Mouse (Mus musculus): ENCODE results near the gene Krtap10-4.

Krtap10-4 gene

GRCm38 (mm10) chr10:77826951-77827350, at the start of gene Krtap10-4:
Krtap10-4 (minus strand) TSS chr10:77827095.
- DNase-seq = no peak

GRCm38 (mm10) chr10:77869651-77870050, 42.8 kb upstream of the Krtap10-4 start:
- no peak for DNase-seq

GRCm38 (mm10) chr10:77867546-77867945, 40.7 kb upstream of the Krtap10-4 start:
- no peak for DNase-seq

DNA sequence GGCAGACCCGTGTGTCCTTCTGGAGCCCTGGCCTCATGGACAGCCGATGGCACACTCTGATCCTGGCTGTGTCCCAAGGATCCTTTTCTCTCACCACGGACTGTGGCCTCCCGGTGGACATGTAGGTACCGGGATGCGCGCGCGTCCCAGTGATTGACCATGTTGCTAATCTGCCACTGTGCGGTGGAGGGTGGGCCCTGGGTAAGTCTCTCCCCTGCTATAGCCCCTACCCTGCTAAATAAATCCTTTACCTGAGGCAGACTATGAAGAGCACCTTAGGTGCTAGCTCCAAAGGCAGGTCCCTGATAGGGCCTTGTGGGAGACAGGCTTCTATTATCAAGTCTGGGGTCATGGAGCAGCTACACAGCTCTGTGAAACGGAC, 37.9 kb upstream of the Krtap10-4 start:
- DNase-seq = no peak

GRCm38 (mm10) chr10:77864067-77864761, 37.3 kb upstream of the Krtap10-4 start:
- no peak for DNase-seq

- DNase-seq = no peak
These were observed 34.8 kb upstream of the Krtap10-4 start, which contains the start of gene Gm3285 for GRCm38 (mm10) chr10:77861675-77862074. Gm3285 (plus strand) TSS chr10:77861975.

GRCm38 (mm10) chr10:77852559-77852958, 25.7 kb upstream of the Krtap10-4 start, which contains the start of gene Gm10318:
Gm10318 (plus strand) TSS chr10:77852859.
- DNase-seq = no peak

DNA sequence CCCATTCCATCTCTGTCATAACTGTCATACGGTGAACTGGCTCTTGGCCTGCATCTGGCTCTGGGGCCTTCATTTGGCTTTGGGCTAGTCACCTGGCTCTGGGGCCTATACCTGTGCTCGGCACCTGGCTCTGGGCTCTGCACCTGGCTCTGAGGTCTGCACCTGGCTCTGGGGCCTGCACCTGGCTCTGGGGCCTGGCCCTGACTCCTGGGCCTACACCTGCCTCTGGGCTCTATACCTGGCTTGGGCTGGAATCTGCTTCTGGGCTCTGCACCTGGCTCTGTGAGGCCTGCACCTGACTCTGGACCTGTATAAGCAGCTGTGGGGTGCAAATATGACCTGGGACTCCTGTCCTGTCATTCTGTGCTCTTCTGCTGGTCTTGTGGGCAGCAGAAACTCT, 20.6 kb upstream of the Krtap10-4 start:
- no peak for DNase-seq

GRCm38 (mm10) chr10:77846961-77847360, 20.1 kb upstream of the Krtap10-4 start:
- peak; percentile 42 to 72 for DNase-seq

DNA sequence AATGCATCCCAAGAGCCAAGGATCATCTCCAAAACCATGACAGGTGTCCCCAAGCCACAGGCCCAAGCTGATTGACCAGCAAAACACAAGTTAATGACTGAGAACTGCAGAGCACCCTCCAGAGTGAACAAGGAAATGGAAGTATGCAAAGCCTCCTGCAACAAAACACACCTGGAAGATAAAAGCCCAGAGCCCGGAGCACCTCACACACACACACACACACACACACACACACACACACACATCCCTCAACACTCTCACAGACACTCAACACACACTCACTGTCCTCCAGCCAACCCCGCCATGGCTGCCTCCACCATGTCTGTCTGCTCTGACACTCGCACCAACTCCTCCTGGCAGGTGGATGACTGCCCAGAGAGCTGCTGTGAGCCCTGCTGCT, 19.6 kb upstream of the Krtap10-4 start, which contains the start of gene Gm36176:
Gene Gm36176, plus strand, starts transcription at position 301 of the 400 bp plus-strand sequence.
- DNase-seq = no peak

GRCm38 (mm10) chr10:77839006-77839405, 12.1 kb upstream of the Krtap10-4 start:
- DNase-seq = no peak

DNA sequence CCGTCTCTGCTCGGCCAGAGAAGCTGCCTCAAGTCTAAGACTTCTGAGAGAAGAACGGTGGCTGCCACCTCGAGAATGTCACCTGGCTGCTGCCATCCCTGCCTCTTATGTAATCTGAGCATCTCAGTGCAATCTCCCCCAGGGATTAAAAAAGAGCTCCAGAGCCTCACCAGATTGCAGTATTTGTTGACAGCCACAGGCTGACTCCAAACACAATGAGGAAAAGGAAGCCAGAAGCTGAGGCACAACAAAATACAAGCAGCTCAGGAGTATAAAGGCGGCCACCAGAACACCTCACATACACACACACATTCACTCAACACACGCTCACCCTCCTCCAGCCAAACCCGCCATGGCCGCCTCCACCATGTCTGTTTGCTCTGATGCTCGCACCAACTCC, 8.8 kb upstream of the Krtap10-4 start, which contains the start of gene Krtap10-10:
Gene Krtap10-10, plus strand, starts transcription at position 301 of the 400 bp plus-strand sequence.
- no peak for DNase-seq

GRCm38 (mm10) chr10:77819203-77819602, 7.7 kb downstream of the Krtap10-4 start:
- DNase-seq = no peak

- no peak for DNase-seq
These were observed 8.4 kb downstream of the Krtap10-4 start for GRCm38 (mm10) chr10:77818523-77818922.

DNA sequence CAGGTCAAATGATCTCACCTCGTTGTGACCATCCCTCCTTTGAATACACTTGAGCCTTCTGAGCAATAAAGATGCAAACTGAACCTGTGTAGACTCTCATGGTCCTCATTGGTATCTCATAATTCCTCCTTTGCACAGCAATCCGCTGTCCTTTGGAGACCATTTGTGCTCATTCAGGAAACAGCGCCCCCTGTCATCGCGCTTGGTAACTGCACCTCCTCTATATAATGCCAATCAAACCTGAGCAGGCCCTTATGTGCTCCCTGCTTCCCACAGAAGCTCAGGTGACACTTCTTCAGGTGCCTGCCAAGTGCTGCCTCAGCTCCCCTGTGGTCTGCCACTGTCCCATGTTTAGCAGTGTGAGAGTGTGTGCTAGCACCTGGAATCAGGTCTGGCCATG, 11.4 kb downstream of the Krtap10-4 start:
- peak in 1 of 2 experiments; percentile 28 for DNase-seq

DNA sequence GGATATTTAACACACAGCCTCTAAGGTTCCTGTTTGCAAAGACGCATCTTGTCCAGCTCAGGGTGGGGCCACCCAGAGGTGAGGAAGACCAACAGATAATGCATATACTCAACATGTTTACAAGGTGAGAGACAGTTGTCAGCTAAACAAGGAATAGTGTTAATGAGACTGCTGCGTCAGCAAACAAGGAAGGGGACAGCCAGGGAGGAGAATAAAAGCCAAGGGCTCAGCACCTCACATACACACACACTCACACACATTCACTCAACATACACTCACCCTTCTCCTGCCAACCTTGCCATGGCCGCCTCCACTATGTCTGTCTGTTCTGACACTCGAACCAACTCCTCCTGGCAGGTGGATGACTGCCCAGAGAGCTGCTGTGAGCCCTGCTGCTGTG, 12.5 kb downstream of the Krtap10-4 start, which contains the start of gene Gm2696:
Gene Gm2696, plus strand, starts transcription at position 301 of the 400 bp plus-strand sequence.
- no peak for DNase-seq

DNA sequence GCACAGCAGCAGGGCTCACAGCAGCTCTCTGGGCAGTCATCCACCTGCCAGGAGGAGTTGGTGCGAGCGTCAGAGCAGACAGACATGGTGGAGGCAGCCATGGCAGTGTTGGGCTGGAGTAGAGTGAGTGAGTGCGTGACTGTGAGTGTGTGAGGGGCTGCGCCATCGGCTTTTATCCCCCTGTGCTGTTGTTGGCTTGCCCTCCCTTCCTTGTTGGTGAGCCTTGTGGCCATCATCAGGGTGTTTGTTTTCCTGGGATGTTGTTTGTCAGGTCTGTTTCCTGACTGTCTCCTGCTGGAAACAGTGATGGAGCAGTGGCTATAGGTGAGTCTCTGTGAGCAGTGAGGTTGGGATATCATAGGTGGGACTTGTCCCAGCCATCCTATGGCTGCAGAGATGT, 15.2 kb downstream of the Krtap10-4 start, which contains the start of gene Gm9507:
Gene Gm9507, minus strand, starts transcription at position 101 of the 400 bp plus-strand sequence.
- DNase-seq = no peak

DNA sequence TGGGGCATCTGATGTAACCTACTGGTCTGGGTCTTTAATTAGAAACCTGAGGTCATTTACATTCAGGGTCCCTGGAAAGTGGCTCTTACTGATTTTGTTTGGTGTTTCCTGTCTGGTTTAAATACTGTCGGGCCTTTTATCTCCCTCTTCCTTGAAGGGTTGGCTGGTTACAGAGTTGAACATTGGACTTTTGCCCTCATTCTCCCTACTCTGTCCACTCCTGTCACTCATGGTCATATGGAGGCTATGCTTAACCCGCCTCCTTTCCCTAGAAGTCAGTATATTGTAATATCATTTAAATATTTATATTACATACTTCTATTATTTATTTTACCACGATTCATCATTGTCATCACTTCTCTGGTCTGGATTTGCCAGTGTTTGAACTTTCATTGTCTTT, 22.8 kb downstream of the Krtap10-4 start:
- DNase-seq = no peak

DNA sequence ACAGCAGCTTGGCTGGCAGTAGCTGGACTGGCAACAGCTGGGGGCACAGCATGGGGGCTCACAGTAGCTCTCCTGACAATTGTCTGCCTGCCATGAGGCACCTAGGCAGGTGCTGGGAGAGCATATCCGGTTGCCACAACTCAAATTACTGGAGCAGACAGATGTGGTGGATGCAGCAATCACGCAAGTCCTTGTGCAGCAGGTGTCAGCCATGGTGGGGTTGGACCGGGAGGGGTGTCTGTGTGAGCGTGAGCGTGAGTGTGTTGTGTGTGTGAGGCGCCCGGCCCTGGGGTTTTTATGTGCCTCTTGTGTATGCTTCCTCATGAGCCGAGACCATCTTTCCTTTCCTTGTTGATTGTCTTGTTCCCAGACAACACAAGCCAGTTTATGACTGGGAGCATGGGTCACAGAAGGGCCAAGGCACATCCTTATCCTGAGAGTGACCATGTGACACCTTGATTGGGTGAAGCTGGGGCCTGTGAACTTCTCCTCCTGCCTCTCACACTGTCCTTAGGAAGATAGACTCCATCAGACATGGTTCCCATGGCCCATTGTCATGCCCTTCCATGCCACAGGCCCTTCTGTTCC, 27.9 kb downstream of the Krtap10-4 start, which contains the start of gene Gm19668:
Gene Gm19668, minus strand, starts transcription at position 213 of the 588 bp plus-strand sequence.
- no peak for DNase-seq

- DNase-seq = peak; percentile 18 to 51
These were observed 28.6 kb downstream of the Krtap10-4 start for GRCm38 (mm10) chr10:77798164-77798920.

DNA sequence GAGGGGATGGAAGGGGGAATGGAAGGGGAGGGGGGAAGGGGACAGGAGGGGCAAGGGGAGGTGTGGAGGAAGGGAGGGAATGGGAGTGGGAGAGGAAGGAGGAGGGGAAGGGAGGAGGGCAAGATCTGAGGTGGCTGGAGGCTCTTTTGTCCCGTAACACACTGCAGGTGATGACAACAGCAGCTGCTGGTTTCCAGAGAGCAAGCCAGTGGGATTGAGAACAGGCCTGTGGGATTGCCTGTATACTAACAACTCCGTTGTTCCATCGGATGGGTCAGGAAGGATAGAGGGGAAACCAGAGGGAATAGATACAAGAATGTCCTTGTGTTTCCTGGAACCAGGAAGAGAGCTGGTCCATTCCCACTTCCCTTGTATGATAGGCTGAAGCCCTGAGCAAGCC, 29.2 kb downstream of the Krtap10-4 start:
- no peak for DNase-seq

- no peak for DNase-seq
These were observed 31.9 kb downstream of the Krtap10-4 start, which contains the start of gene Gm9639 for GRCm38 (mm10) chr10:77794976-77795375. Gm9639 (minus strand) TSS chr10:77795076.

DNA sequence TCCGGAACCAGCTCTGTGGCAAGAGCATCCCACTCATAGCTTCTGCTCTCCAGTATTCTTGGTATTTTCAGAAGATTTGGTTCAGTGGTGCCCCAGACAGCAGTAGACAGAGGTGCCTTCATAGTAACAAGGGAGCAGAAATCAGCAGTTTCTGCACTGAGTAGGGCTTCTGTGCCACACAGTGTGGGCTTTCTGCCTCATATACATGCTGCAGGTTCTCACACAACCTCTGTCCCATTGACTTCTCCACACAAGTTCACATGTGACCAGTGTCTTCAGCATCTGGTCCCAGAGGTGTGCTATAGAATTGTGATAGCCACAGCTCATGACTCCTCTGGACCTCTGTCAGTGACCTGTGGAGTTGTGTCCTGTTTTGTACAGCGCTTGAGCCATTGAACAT, 38.3 kb downstream of the Krtap10-4 start:
- no peak for DNase-seq
